Mouse (Mus musculus): ENCODE results near the gene Cldn19. TPM values are rescaled to one million over a fixed set of nuclear protein-coding genes. Genes with fewer than 3 reads are reported as not detected.

Gene Cldn19
- polyA plus RNA-seq, 1 experiment, result 0.15 TPM

- H3K27me3 ChIP-seq (ENCODE audit: control insufficient read depth, insufficient read depth, low read length, poor library complexity, severe bottlenecking), result no peaks in the 10 kb centered on the region
- no peak overlapping the region for H3K9ac ChIP-seq (ENCODE audit: low read depth, poor library complexity, severe bottlenecking)
- H3K4me3 ChIP-seq (ENCODE audit: low read depth, low read length), result no peak overlapping the region
- TF ChIP-seq EP300 (IDR thresholded peaks at IDR 0.05; ENCODE audit: insufficient read depth, low read depth, low read length) (no peak), POLR2A (IDR thresholded peaks at IDR 0.05; ENCODE audit: insufficient read depth, low read length) (no peak), CTCF (IDR thresholded peaks at IDR 0.05; ENCODE audit: low read depth, low read length) (no peak)
- no peak overlapping the region for H3K27ac ChIP-seq (ENCODE audit: insufficient read depth, low read length)
- no peaks in the 10 kb centered on the region for H3K4me1 ChIP-seq (ENCODE audit: control insufficient read depth, insufficient read depth, low read length)
- H3K36me3 ChIP-seq (ENCODE audit: control insufficient read depth, insufficient read depth, low read length, poor library complexity, severe bottlenecking), result no peaks in the 10 kb centered on the region
- no peaks in the 10 kb centered on the region for H3K9me3 ChIP-seq (replicated peaks; ENCODE audit: control insufficient read depth, insufficient read depth, low read length, poor library complexity, severe bottlenecking)
Measured at GRCm38 (mm10) chr4:119246688-119247225, 8.5 kb upstream of the Cldn19 start.

GRCm38 (mm10) chr4:119247462-119248235, 7.6 kb upstream of the Cldn19 start:
- Histone ChIP-seq H3K4me1 (ENCODE audit: control insufficient read depth, insufficient read depth, low read length) (no peaks in the 10 kb centered on the region), H3K27me3 (ENCODE audit: control insufficient read depth, insufficient read depth, low read length, poor library complexity, severe bottlenecking) (no peaks in the 10 kb centered on the region), H3K9ac (ENCODE audit: low read depth, poor library complexity, severe bottlenecking) (peak overlapping the region; percentile 14), H3K4me3 (ENCODE audit: low read depth, low read length) (no peak overlapping the region), H3K36me3 (ENCODE audit: control insufficient read depth, insufficient read depth, low read length, poor library complexity, severe bottlenecking) (no peaks in the 10 kb centered on the region), H3K9me3 (replicated peaks; ENCODE audit: control insufficient read depth, insufficient read depth, low read length, poor library complexity, severe bottlenecking) (no peaks in the 10 kb centered on the region), H3K27ac (ENCODE audit: insufficient read depth, low read length) (no peak overlapping the region)
- TF ChIP-seq CTCF (IDR thresholded peaks at IDR 0.05; ENCODE audit: low read depth, low read length) (peak; percentile 89), POLR2A (IDR thresholded peaks at IDR 0.05; ENCODE audit: insufficient read depth, low read length) (no peak), EP300 (IDR thresholded peaks at IDR 0.05; ENCODE audit: insufficient read depth, low read depth, low read length) (no peak)

GRCm38 (mm10) chr4:119248407-119248965, 6.7 kb upstream of the Cldn19 start:
- Histone ChIP-seq H3K9ac (ENCODE audit: low read depth, poor library complexity, severe bottlenecking) (no peak overlapping the region), H3K27me3 (ENCODE audit: control insufficient read depth, insufficient read depth, low read length, poor library complexity, severe bottlenecking) (no peaks in the 10 kb centered on the region), H3K4me1 (ENCODE audit: control insufficient read depth, insufficient read depth, low read length) (no peaks in the 10 kb centered on the region), H3K36me3 (ENCODE audit: control insufficient read depth, insufficient read depth, low read length, poor library complexity, severe bottlenecking) (no peaks in the 10 kb centered on the region), H3K27ac (ENCODE audit: insufficient read depth, low read length) (no peak overlapping the region), H3K9me3 (replicated peaks; ENCODE audit: control insufficient read depth, insufficient read depth, low read length, poor library complexity, severe bottlenecking) (no peaks in the 10 kb centered on the region), H3K4me3 (ENCODE audit: low read depth, low read length) (no peak overlapping the region)
- TF ChIP-seq CTCF (IDR thresholded peaks at IDR 0.05; ENCODE audit: low read depth, low read length) (no peak), EP300 (IDR thresholded peaks at IDR 0.05; ENCODE audit: insufficient read depth, low read depth, low read length) (no peak), POLR2A (IDR thresholded peaks at IDR 0.05; ENCODE audit: insufficient read depth, low read length) (no peak)

GRCm38 (mm10) chr4:119252025-119252808, 3.0 kb upstream of the Cldn19 start:
- Histone ChIP-seq H3K9me3 (replicated peaks; ENCODE audit: control insufficient read depth, insufficient read depth, low read length, poor library complexity, severe bottlenecking) (no peaks in the 10 kb centered on the region), H3K4me1 (ENCODE audit: control insufficient read depth, insufficient read depth, low read length) (no peaks in the 10 kb centered on the region), H3K9ac (ENCODE audit: low read depth, poor library complexity, severe bottlenecking) (no peak overlapping the region), H3K27ac (ENCODE audit: insufficient read depth, low read length) (no peak overlapping the region), H3K4me3 (ENCODE audit: low read depth, low read length) (no peak overlapping the region), H3K27me3 (ENCODE audit: control insufficient read depth, insufficient read depth, low read length, poor library complexity, severe bottlenecking) (no peaks in the 10 kb centered on the region), H3K36me3 (ENCODE audit: control insufficient read depth, insufficient read depth, low read length, poor library complexity, severe bottlenecking) (no peaks in the 10 kb centered on the region)
- TF ChIP-seq EP300 (IDR thresholded peaks at IDR 0.05; ENCODE audit: insufficient read depth, low read depth, low read length), result no peak
- TF ChIP-seq CTCF (IDR thresholded peaks at IDR 0.05; ENCODE audit: low read depth, low read length), result no peak
- no peak for TF ChIP-seq POLR2A (IDR thresholded peaks at IDR 0.05; ENCODE audit: insufficient read depth, low read length)

- H3K4me1 ChIP-seq (ENCODE audit: control insufficient read depth, insufficient read depth, low read length), result no peaks in the 10 kb centered on the region
- H3K9me3 ChIP-seq (replicated peaks; ENCODE audit: control insufficient read depth, insufficient read depth, low read length, poor library complexity, severe bottlenecking), result no peaks in the 10 kb centered on the region
- TF ChIP-seq POLR2A (IDR thresholded peaks at IDR 0.05; ENCODE audit: insufficient read depth, low read length) (no peak), CTCF (IDR thresholded peaks at IDR 0.05; ENCODE audit: low read depth, low read length) (no peak), EP300 (IDR thresholded peaks at IDR 0.05; ENCODE audit: insufficient read depth, low read depth, low read length) (no peak)
- H3K36me3 ChIP-seq (ENCODE audit: control insufficient read depth, insufficient read depth, low read length, poor library complexity, severe bottlenecking), result no peaks in the 10 kb centered on the region
- H3K9ac ChIP-seq (ENCODE audit: low read depth, poor library complexity, severe bottlenecking), result no peak overlapping the region
- H3K27ac ChIP-seq (ENCODE audit: insufficient read depth, low read length), result no peak overlapping the region
- no peaks in the 10 kb centered on the region for H3K27me3 ChIP-seq (ENCODE audit: control insufficient read depth, insufficient read depth, low read length, poor library complexity, severe bottlenecking)
- no peak overlapping the region for H3K4me3 ChIP-seq (ENCODE audit: low read depth, low read length)
Measured at GRCm38 (mm10) chr4:119254012-119254618, 1.1 kb upstream of the Cldn19 start.
